Mouse (Mus musculus) gastrocnemius, postnatal 25 days (tissue): ENCODE measurements at regions not wholly inside any gene's neighbourhood (a gene's known extent, or its start where the extent isn't known, plus 50 kb on each side); places are given as distances from the start of the nearest gene placed in this dataset.

ENCODE experiments used
- DNase-seq: peaks from one replicate; pipeline ENCODE4 v3.0.0; 2022

DNA sequence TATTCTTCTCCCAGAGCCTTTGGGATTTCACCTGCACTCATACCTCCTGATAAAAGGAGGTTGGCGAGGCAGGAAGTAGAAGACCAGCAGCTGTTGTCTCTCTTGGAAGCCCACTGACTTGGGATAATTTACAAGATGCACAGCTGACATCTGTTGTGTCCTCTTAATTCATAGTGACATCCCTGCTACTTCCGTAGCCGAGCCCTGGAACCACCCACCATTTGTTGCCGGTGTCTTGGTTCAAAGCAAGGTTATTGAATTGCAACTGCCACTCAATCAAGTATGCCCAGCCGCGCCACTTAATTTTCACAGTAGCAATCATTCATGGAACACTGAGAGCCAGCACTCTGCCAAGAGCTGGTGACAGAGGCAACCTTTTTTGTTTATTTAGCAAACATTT is 151.8 kb upstream of the Masp1 start:
- DNase-seq, result no peak

DNA sequence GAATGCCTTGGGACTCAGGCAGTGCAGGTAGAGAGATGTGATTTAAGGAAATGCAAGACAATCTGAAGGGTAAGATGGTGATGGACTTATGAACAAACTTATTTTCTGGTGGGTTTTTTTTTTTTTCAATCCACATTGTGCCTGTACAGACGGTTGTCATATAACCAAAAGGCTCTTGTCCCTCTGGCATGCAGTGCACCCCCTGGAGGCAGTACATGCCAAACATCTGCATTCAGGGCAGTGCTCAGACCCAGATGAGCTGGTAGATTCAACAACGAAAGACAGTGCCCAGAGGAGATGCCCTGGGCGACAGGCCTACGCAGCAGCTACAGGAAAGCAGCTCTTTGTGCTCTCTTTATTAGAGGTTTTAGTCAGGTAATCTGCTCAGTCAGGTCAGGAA is 149.5 kb upstream of the Masp1 start:
- no peak for DNase-seq

DNA sequence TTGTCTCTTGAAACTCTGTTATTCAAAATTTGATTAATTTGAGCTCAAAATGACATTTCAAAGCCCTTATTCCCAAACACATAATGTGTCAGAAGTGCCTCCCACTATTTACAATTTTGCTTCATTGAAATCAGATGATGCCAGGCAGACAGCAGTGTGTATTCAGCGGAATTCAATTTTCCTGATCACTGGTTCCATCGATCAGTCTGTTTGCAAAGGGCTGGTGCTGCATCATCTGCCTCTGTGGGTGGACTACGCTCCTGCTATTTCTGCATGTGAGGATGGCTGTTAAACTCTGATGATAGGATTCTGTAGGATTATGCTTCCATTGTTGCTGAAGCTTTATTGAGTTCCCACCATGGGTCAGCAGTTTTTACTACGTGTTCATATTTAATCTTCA is 149.0 kb upstream of the Masp1 start:
- no peak for DNase-seq
